24 mouse cellular contexts compared by ENCODE assay signal in genomic region chr12:107327107-107327770, GRCm38 (mm10).
"Had no signal": no experiment of that assay in that cellular context is flagged by ENCODE, and none has a peak within 500 bp of the region (broad histone marks: within the 10 kb centered on the region; RNA-seq: fewer than 3 reads in every experiment).

No protein-coding gene starts in this region.

- H3K36me3 ChIP-seq: heart, embryonic 12.5 days; intestine, embryonic 15.5 days; limb, embryonic 10.5 days; limb, embryonic 12.5 days; liver, embryonic 13.5 days had no signal

- ATAC-seq: forebrain, embryonic 16.5 days; hindbrain, embryonic 16.5 days; inflammation-experienced regulatory T-cells, adult 6 months; intestine, embryonic 15.5 days; intestine, postnatal 0 days had no signal

- H3K9me3 ChIP-seq: heart, embryonic 12.5 days; intestine, embryonic 15.5 days; limb, embryonic 10.5 days; limb, embryonic 12.5 days; liver, embryonic 13.5 days had no signal

- H3K4me1 ChIP-seq: heart, embryonic 12.5 days; intestine, embryonic 15.5 days; limb, embryonic 12.5 days; liver, embryonic 13.5 days had no signal

- H3K4me3 ChIP-seq: gastrocnemius, adult 2 months; heart, embryonic 12.5 days; intestine, embryonic 15.5 days; layer of hippocampus, adult 2 months; left cerebral cortex, adult 2 months; limb, embryonic 10.5 days; limb, embryonic 12.5 days; liver, embryonic 13.5 days had no signal

- H3K9ac ChIP-seq: heart, embryonic 12.5 days; hindbrain, embryonic 14.5 days; intestine, embryonic 15.5 days; limb, embryonic 12.5 days; liver, embryonic 13.5 days had no signal

- H3K27me3 ChIP-seq: heart, embryonic 12.5 days; intestine, embryonic 15.5 days; liver, embryonic 13.5 days had no signal

- H3K27ac ChIP-seq: gastrocnemius, adult 2 months; hindbrain, embryonic 14.5 days; intestine, embryonic 15.5 days; layer of hippocampus, adult 2 months; left cerebral cortex, adult 2 months; limb, embryonic 10.5 days; limb, embryonic 12.5 days; liver, embryonic 13.5 days had no signal

- DNase-seq: gastrocnemius, adult 2 months; gastrocnemius, postnatal 10 days; gastrocnemius, postnatal 25 days; heart, postnatal 10 days; heart, postnatal 4 days; kidney, adult 18-20 months; kidney, adult 9 months; kidney, postnatal 10 days; kidney, postnatal 25 days; kidney, postnatal 4 days; liver; liver, embryonic 13.5 days had no signal

- H3K4me2 ChIP-seq: heart, embryonic 12.5 days; hindbrain, embryonic 14.5 days; intestine, embryonic 15.5 days; limb, embryonic 12.5 days; liver, embryonic 11.5 days; liver, embryonic 13.5 days had no signal
